Mouse (Mus musculus): ENCODE data around the gene Tubd1. TPM values are rescaled to one million over a fixed set of nuclear protein-coding genes. Genes with fewer than 3 reads are reported as not detected.

Tubd1 gene
- polyA plus RNA-seq, 1 experiment from 2014 or later, result 9.9 TPM

- Histone ChIP-seq H3K4me3 (no peak overlapping the region), H3K9ac (no peak overlapping the region), H3K4me1 (peaks cover 7% of the 10 kb centered on the region; the same call in 1 of the 2 replicates), H3K4me2 (no peak overlapping the region), H3K36me3 (ENCODE audit: poor library complexity, severe bottlenecking) (0 out of 2 replicates have a peak, but pooled peaks cover 5% of the 10 kb centered on the region), H3K27ac (no peak overlapping the region), H3K9me3 (replicated peaks) (no peaks in the 10 kb centered on the region), H3K27me3 (no peaks in the 10 kb centered on the region)
- 90% methylated on average over 9 of the region's 9 CpGs for WGBS
- no peak for ATAC-seq
Measured at GRCm38 (mm10) chr11:86580319-86581113, 35.7 kb downstream of the Tubd1 start.

DNA sequence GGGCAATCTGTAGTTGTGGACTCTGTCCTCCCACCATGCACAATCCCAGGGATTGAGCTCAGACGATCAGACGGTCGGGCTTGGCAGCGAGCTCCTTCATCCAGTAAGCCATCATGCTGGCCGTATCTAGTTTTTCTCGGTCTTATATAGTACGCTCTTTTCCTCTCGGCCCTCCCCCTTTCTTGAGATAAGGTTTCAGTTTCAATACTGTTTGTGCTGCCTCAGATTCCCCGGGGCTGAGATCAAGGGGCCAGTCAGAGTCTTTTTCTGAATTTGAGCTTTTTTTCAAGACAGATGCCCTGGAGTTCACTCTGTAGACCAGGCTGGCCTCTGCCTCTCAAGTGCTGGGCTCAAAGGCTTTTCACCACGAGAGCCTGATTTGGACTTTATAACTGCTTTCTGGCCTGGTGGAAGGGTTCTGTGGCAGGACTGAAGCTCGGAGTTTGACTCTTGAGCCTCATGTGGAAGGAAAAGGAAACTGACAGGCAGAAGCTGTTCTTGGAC, 36.5 kb downstream of the Tubd1 start:
- 0 out of 2 replicates have a peak, but pooled peaks cover 5% of the 10 kb centered on the region for H3K36me3 ChIP-seq (ENCODE audit: poor library complexity, severe bottlenecking)
- H3K9ac ChIP-seq, result no peak overlapping the region
- H3K4me3 ChIP-seq, result no peak overlapping the region
- no peaks in the 10 kb centered on the region for H3K9me3 ChIP-seq (replicated peaks)
- no peak for ATAC-seq
- peaks cover 7% of the 10 kb centered on the region; the same call in 1 of the 2 replicates for H3K4me1 ChIP-seq
- no peaks in the 10 kb centered on the region for H3K27me3 ChIP-seq
- no peak overlapping the region for H3K4me2 ChIP-seq
- H3K27ac ChIP-seq, result no peak overlapping the region
- 73% methylated on average over 11 of the region's 11 CpGs for WGBS

GRCm38 (mm10) chr11:86581943-86582542, 37.3 kb downstream of the Tubd1 start:
- no peak overlapping the region for H3K27ac ChIP-seq
- H3K27me3 ChIP-seq, result no peaks in the 10 kb centered on the region
- 93% methylated on average over 12 of the region's 12 CpGs for WGBS
- H3K4me2 ChIP-seq, result no peak overlapping the region
- H3K4me3 ChIP-seq, result no peak overlapping the region
- ATAC-seq, result no peak
- H3K9me3 ChIP-seq (replicated peaks), result no peaks in the 10 kb centered on the region
- H3K4me1 ChIP-seq, result peaks cover 7% of the 10 kb centered on the region; the same call in 1 of the 2 replicates
- H3K36me3 ChIP-seq (ENCODE audit: poor library complexity, severe bottlenecking), result 0 out of 2 replicates have a peak, but pooled peaks cover 5% of the 10 kb centered on the region
- H3K9ac ChIP-seq, result no peak overlapping the region

DNA sequence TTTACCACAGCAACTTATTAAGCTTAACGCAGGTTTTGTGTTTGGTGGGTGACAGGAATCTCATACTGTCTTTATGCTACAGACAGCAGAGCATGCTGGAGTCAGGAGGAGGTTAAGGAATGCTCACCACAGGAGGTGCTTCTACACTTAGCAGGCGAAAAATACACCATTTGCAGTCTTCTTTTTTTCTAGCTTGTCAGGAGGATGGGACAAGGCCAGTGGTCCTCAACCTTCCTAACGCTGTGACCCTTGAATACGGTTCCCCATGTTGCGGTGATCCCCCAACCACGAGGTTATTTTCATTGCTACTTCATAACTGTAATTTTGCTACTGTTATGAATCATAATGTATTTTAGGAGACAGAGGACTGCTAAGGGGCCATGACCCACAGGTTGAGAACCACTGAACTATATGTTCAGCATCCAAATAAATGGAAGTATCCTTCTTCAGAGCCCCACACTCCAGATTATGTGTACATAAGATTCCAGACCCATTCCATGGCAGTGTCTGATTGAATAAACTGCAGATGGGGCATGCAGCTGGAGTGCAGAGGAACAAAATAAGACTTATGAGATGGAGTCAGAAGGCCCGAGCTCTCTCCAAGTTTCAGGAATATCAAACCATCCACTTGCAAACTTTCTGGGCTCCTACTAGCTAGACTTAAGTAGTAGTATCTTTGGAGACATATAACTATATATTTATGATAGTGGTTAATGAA, 37.9 kb downstream of the Tubd1 start:
- H3K4me2 ChIP-seq, result no peak overlapping the region
- H3K36me3 ChIP-seq (ENCODE audit: poor library complexity, severe bottlenecking), result 0 out of 2 replicates have a peak, but pooled peaks cover 5% of the 10 kb centered on the region
- 90% methylated on average over 7 of the region's 7 CpGs for WGBS
- H3K27ac ChIP-seq, result no peak overlapping the region
- no peaks in the 10 kb centered on the region for H3K9me3 ChIP-seq (replicated peaks)
- H3K9ac ChIP-seq, result no peak overlapping the region
- no peak for ATAC-seq
- peaks cover 7% of the 10 kb centered on the region; the same call in 1 of the 2 replicates for H3K4me1 ChIP-seq
- no peaks in the 10 kb centered on the region for H3K27me3 ChIP-seq
- no peak overlapping the region for H3K4me3 ChIP-seq

GRCm38 (mm10) chr11:86583313-86583825, 38.6 kb downstream of the Tubd1 start:
- H3K4me2 ChIP-seq, result no peak overlapping the region
- no peak for ATAC-seq
- no peak overlapping the region for H3K9ac ChIP-seq
- H3K36me3 ChIP-seq (ENCODE audit: poor library complexity, severe bottlenecking), result 0 out of 2 replicates have a peak, but pooled peaks cover 5% of the 10 kb centered on the region
- no peak overlapping the region for H3K27ac ChIP-seq
- H3K4me1 ChIP-seq, result peaks cover 7% of the 10 kb centered on the region; the same call in 1 of the 2 replicates
- WGBS, result 91% methylated on average over 3 of the region's 3 CpGs
- no peaks in the 10 kb centered on the region for H3K9me3 ChIP-seq (replicated peaks)
- H3K27me3 ChIP-seq, result no peaks in the 10 kb centered on the region
- H3K4me3 ChIP-seq, result no peak overlapping the region

GRCm38 (mm10) chr11:86583990-86584897, 39.5 kb downstream of the Tubd1 start:
- Histone ChIP-seq H3K4me1 (peaks cover 7% of the 10 kb centered on the region; the same call in 1 of the 2 replicates), H3K4me3 (no peak overlapping the region), H3K27ac (no peak overlapping the region), H3K9ac (no peak overlapping the region), H3K27me3 (no peaks in the 10 kb centered on the region), H3K9me3 (replicated peaks) (no peaks in the 10 kb centered on the region), H3K4me2 (no peak overlapping the region), H3K36me3 (ENCODE audit: poor library complexity, severe bottlenecking) (0 out of 2 replicates have a peak, but pooled peaks cover 5% of the 10 kb centered on the region)
- WGBS, result 90% methylated on average over 14 of the region's 14 CpGs
- no peak for ATAC-seq

- H3K9ac ChIP-seq, result no peak overlapping the region
- H3K4me3 ChIP-seq, result no peak overlapping the region
- H3K27ac ChIP-seq, result no peak overlapping the region
- no peaks in the 10 kb centered on the region for H3K27me3 ChIP-seq
- H3K36me3 ChIP-seq (ENCODE audit: poor library complexity, severe bottlenecking), result 0 out of 2 replicates have a peak, but pooled peaks cover 5% of the 10 kb centered on the region
- no peaks in the 10 kb centered on the region for H3K9me3 ChIP-seq (replicated peaks)
- H3K4me2 ChIP-seq, result no peak overlapping the region
- ATAC-seq, result no peak
- H3K4me1 ChIP-seq, result peaks cover 2% of the 10 kb centered on the region; the same call in 1 of the 2 replicates
- 63% methylated on average over 7 of the region's 7 CpGs for WGBS
Measured at GRCm38 (mm10) chr11:86584898-86585597, 40.3 kb downstream of the Tubd1 start.

GRCm38 (mm10) chr11:86585598-86585984, 40.8 kb downstream of the Tubd1 start:
- H3K4me1 ChIP-seq, result no peaks in the 10 kb centered on the region
- no peak overlapping the region for H3K4me2 ChIP-seq
- H3K36me3 ChIP-seq (ENCODE audit: poor library complexity, severe bottlenecking), result 0 out of 2 replicates have a peak, but pooled peaks cover 5% of the 10 kb centered on the region
- no peak overlapping the region for H3K9ac ChIP-seq
- no peaks in the 10 kb centered on the region for H3K9me3 ChIP-seq (replicated peaks)
- no peak overlapping the region for H3K4me3 ChIP-seq
- no peak overlapping the region for H3K27ac ChIP-seq
- no peak for ATAC-seq
- WGBS, result 47% methylated on average over 3 of the region's 3 CpGs
- H3K27me3 ChIP-seq, result no peaks in the 10 kb centered on the region

GRCm38 (mm10) chr11:86586177-86586867, 41.5 kb downstream of the Tubd1 start:
- H3K27ac ChIP-seq, result no peak overlapping the region
- H3K36me3 ChIP-seq (ENCODE audit: poor library complexity, severe bottlenecking), result 0 out of 2 replicates have a peak, but pooled peaks cover 5% of the 10 kb centered on the region
- no peaks in the 10 kb centered on the region for H3K4me1 ChIP-seq
- no peaks in the 10 kb centered on the region for H3K9me3 ChIP-seq (replicated peaks)
- no peaks in the 10 kb centered on the region for H3K27me3 ChIP-seq
- no peak overlapping the region for H3K4me3 ChIP-seq
- 17% methylated on average over 12 of the region's 12 CpGs for WGBS
- no peak overlapping the region for H3K4me2 ChIP-seq
- no peak overlapping the region for H3K9ac ChIP-seq
- no peak for ATAC-seq
